Mouse (Mus musculus): ENCODE measurements around the gene Rfng. TPM values are rescaled to one million over a fixed set of nuclear protein-coding genes. Genes with fewer than 3 reads are reported as not detected.

Rfng gene
- polyA plus RNA-seq, 1 experiment: 69.0 TPM

GRCm38 (mm10) chr11:120826016-120826953, 42.3 kb upstream of the Rfng start:
- no peaks in the 10 kb centered on the region for H3K27me3 ChIP-seq (replicated peaks; ENCODE audit: control insufficient read depth, insufficient read depth, low read length)
- H3K4me1 ChIP-seq (ENCODE audit: control insufficient read depth, insufficient read depth, low read length): peaks cover 11% of the 10 kb centered on the region; the same call in 1 of the 2 replicates
- no peak for DNase-seq
- no peaks in the 10 kb centered on the region for H3K36me3 ChIP-seq (ENCODE audit: control insufficient read depth, insufficient read depth, low read length)
- H3K27ac ChIP-seq (ENCODE audit: insufficient read depth, low read depth, low read length): no peak overlapping the region
- WGBS: 90% methylated on average over 8 of the region's 8 CpGs
- TF ChIP-seq CTCF (conservative IDR thresholded peaks at IDR 0.05; ENCODE audit: insufficient read depth, insufficient read length, low read depth, low read length) (no peak), POLR2A (IDR thresholded peaks at IDR 0.05; ENCODE audit: low read depth, low read length) (no peak)
- H3K4me3 ChIP-seq (ENCODE audit: insufficient read depth, low read depth, low read length): no peak overlapping the region

GRCm38 (mm10) chr11:120825289-120825863, 41.4 kb upstream of the Rfng start:
- no peaks in the 10 kb centered on the region for H3K27me3 ChIP-seq (replicated peaks; ENCODE audit: control insufficient read depth, insufficient read depth, low read length)
- WGBS: 67% methylated on average over 4 of the region's 4 CpGs
- no peak for DNase-seq

GRCm38 (mm10) chr11:120824787-120825288, 40.8 kb upstream of the Rfng start:
- Histone ChIP-seq H3K4me1 (ENCODE audit: control insufficient read depth, insufficient read depth, low read length) (peaks cover 5% of the 10 kb centered on the region; the same call in 1 of the 2 replicates), H3K27me3 (replicated peaks; ENCODE audit: control insufficient read depth, insufficient read depth, low read length) (no peaks in the 10 kb centered on the region), H3K27ac (ENCODE audit: insufficient read depth, low read depth, low read length) (peak overlapping the region; percentile 48), H3K4me3 (ENCODE audit: insufficient read depth, low read depth, low read length) (peak overlapping the region; percentile 79), H3K36me3 (ENCODE audit: control insufficient read depth, insufficient read depth, low read length) (no peaks in the 10 kb centered on the region)
- 2% methylated on average over 21 of the region's 21 CpGs for WGBS
- DNase-seq: no peak
- TF ChIP-seq CTCF (conservative IDR thresholded peaks at IDR 0.05; ENCODE audit: insufficient read depth, insufficient read length, low read depth, low read length) (no peak), POLR2A (IDR thresholded peaks at IDR 0.05; ENCODE audit: low read depth, low read length) (no peak)

More at GRCm38 (mm10) chr11:120825289-120825863, 41.4 kb upstream of the Rfng start:
- Histone ChIP-seq H3K4me3 (ENCODE audit: insufficient read depth, low read depth, low read length) (no peak overlapping the region), H3K36me3 (ENCODE audit: control insufficient read depth, insufficient read depth, low read length) (no peaks in the 10 kb centered on the region), H3K4me1 (ENCODE audit: control insufficient read depth, insufficient read depth, low read length) (peaks cover 5% of the 10 kb centered on the region; the same call in 1 of the 2 replicates), H3K27ac (ENCODE audit: insufficient read depth, low read depth, low read length) (no peak overlapping the region)
- TF ChIP-seq CTCF (conservative IDR thresholded peaks at IDR 0.05; ENCODE audit: insufficient read depth, insufficient read length, low read depth, low read length): no peak
- no peak for TF ChIP-seq POLR2A (IDR thresholded peaks at IDR 0.05; ENCODE audit: low read depth, low read length)

GRCm38 (mm10) chr11:120823956-120824786, 40.2 kb upstream of the Rfng start, which contains the start of gene Fasn:
Gene Fasn (minus strand): TSS chr11:120824547.
- Histone ChIP-seq H3K27ac (ENCODE audit: insufficient read depth, low read depth, low read length) (peak within 1 kb of the TSS; percentile 69), H3K27me3 (replicated peaks; ENCODE audit: control insufficient read depth, insufficient read depth, low read length) (no peaks in the 10 kb centered on the region), H3K36me3 (ENCODE audit: control insufficient read depth, insufficient read depth, low read length) (no peaks in the 10 kb centered on the region), H3K4me3 (ENCODE audit: insufficient read depth, low read depth, low read length) (peak within 1 kb of the TSS; percentile 79), H3K4me1 (ENCODE audit: control insufficient read depth, insufficient read depth, low read length) (peaks cover 5% of the 10 kb centered on the region; the same call in 1 of the 2 replicates)
- peak; percentile 97 for DNase-seq
- under 1% methylated on average over 109 of the region's 109 CpGs for WGBS
- peak; percentile 44 for TF ChIP-seq CTCF (conservative IDR thresholded peaks at IDR 0.05; ENCODE audit: insufficient read depth, insufficient read length, low read depth, low read length)
- peak; percentile 95 for TF ChIP-seq POLR2A (IDR thresholded peaks at IDR 0.05; ENCODE audit: low read depth, low read length)

- Histone ChIP-seq H3K4me1 (ENCODE audit: control insufficient read depth, insufficient read depth, low read length) (peaks cover 5% of the 10 kb centered on the region; the same call in 1 of the 2 replicates), H3K4me3 (ENCODE audit: insufficient read depth, low read depth, low read length) (peak overlapping the region; percentile 79), H3K36me3 (ENCODE audit: control insufficient read depth, insufficient read depth, low read length) (no peaks in the 10 kb centered on the region), H3K27ac (ENCODE audit: insufficient read depth, low read depth, low read length) (peak overlapping the region; percentile 66), H3K27me3 (replicated peaks; ENCODE audit: control insufficient read depth, insufficient read depth, low read length) (no peaks in the 10 kb centered on the region)
- TF ChIP-seq CTCF (conservative IDR thresholded peaks at IDR 0.05; ENCODE audit: insufficient read depth, insufficient read length, low read depth, low read length): no peak
- TF ChIP-seq POLR2A (IDR thresholded peaks at IDR 0.05; ENCODE audit: low read depth, low read length): no peak
- no peak for DNase-seq
- under 1% methylated on average over 40 of the region's 40 CpGs for WGBS
These were observed 39.5 kb upstream of the Rfng start for GRCm38 (mm10) chr11:120823551-120823947.

- Histone ChIP-seq H3K27ac (ENCODE audit: insufficient read depth, low read depth, low read length) (peak overlapping the region; percentile 66; the same call in 1 of the 2 replicates), H3K4me3 (ENCODE audit: insufficient read depth, low read depth, low read length) (peak overlapping the region; percentile 79), H3K27me3 (replicated peaks; ENCODE audit: control insufficient read depth, insufficient read depth, low read length) (no peaks in the 10 kb centered on the region), H3K36me3 (ENCODE audit: control insufficient read depth, insufficient read depth, low read length) (no peaks in the 10 kb centered on the region), H3K4me1 (ENCODE audit: control insufficient read depth, insufficient read depth, low read length) (peaks cover 5% of the 10 kb centered on the region; the same call in 1 of the 2 replicates)
- peak; percentile 38 for DNase-seq
- 6% methylated on average over 14 of the region's 14 CpGs for WGBS
- TF ChIP-seq CTCF (conservative IDR thresholded peaks at IDR 0.05; ENCODE audit: insufficient read depth, insufficient read length, low read depth, low read length): no peak
- TF ChIP-seq POLR2A (IDR thresholded peaks at IDR 0.05; ENCODE audit: low read depth, low read length): no peak
These were observed 39.0 kb upstream of the Rfng start for GRCm38 (mm10) chr11:120822831-120823550.
